Mouse (Mus musculus) forebrain, embryonic 15.5 days (tissue): ENCODE measurements around the gene Dazap1. TPM values are rescaled to one million over a fixed set of nuclear protein-coding genes. Genes with fewer than 3 reads are reported as not detected.

Experiments
- ATAC-seq: fragments of 200-750 bp; cut with Nextera tagmentation; replicated peaks from 2 replicates; pipeline ENCODE4 v1.8.0; 2017; ENCODE audit warnings: mild to moderate bottlenecking, moderate TSS enrichment, moderate library complexity
- H3K27ac ChIP-seq: fragments of 300-500 bp; sonication (generic); replicated peaks from 2 replicates; pipeline ENCODE4 v1.5.1; 2015; ENCODE audit warnings: mild to moderate bottlenecking, inconsistent platforms
- H3K27me3 ChIP-seq: fragments of 300-500 bp; sonication (generic); 2 replicates; pipeline ENCODE4 v1.6.1; 2015; ENCODE audit warnings: inconsistent platforms
- H3K36me3 ChIP-seq: fragments of 300-500 bp; sonication (generic); 2 replicates; pipeline ENCODE4 v1.6.1; 2015; ENCODE audit warnings: mild to moderate bottlenecking, inconsistent platforms
- H3K4me1 ChIP-seq: fragments of 300-500 bp; sonication (generic); 2 replicates; pipeline ENCODE4 v1.6.1; 2015; ENCODE audit warnings: inconsistent platforms
- H3K4me2 ChIP-seq: fragments of 300-500 bp; sonication (generic); replicated peaks from 2 replicates; pipeline ENCODE4 v1.6.1; 2015; ENCODE audit warnings: mild to moderate bottlenecking, inconsistent platforms
- H3K4me3 ChIP-seq: fragments of 300-500 bp; sonication (generic); 2 replicates; pipeline ENCODE4 v1.5.1; 2015; ENCODE audit warnings: mild to moderate bottlenecking, inconsistent platforms
- H3K9ac ChIP-seq: fragments of 300-500 bp; sonication (generic); replicated peaks from 2 replicates; pipeline ENCODE4 v1.6.1; 2015; ENCODE audit warnings: mild to moderate bottlenecking, inconsistent platforms
- H3K9me3 ChIP-seq: fragments of 300-500 bp; sonication (generic); 2 replicates; pipeline ENCODE4 v1.6.1; 2016; ENCODE audit warnings: inconsistent platforms
- WGBS: fragments of 180-500 bp; shearing (Covaris S2); methylation state at CpG from one replicate; pipeline ENCODE4 v1.1.7; 2015; ENCODE audit warnings: mixed read lengths; 5-methylcytosine and 5-hydroxymethylcytosine counted together
- polyA plus RNA-seq: library from polyadenylated mRNA; unstranded; fragments of >200 nt; fragmentation: Nextera tagmentation; extraction: Ambion mirVana; gene quantifications from 2 replicates; pipeline ENCODE4 v1.2.1, GENCODE M21; 2015

Dazap1 gene
- polyA plus RNA-seq, 1 experiment from 2014 or later, result 70.0 TPM

GRCm38 (mm10) chr10:80304862-80305261 lies 43.6 kb downstream of the Dazap1 start:
- H3K27ac ChIP-seq, result no peak overlapping the region
- H3K27me3 ChIP-seq, result no peaks in the 10 kb centered on the region
- peak overlapping the region; percentile 28; the same call in 1 of the 2 replicates for H3K4me2 ChIP-seq
- H3K36me3 ChIP-seq, result peaks cover 71% of the 10 kb centered on the region
- H3K4me1 ChIP-seq, result peaks cover 56% of the 10 kb centered on the region
- 0 out of 2 replicates have a peak overlapping the region, but pooled peaks have one; percentile 7 for H3K9ac ChIP-seq
- H3K4me3 ChIP-seq, result peak overlapping the region; percentile 8
- no peaks in the 10 kb centered on the region for H3K9me3 ChIP-seq
- 40% methylated on average over 25 of the region's 25 CpGs for WGBS
- no peak for ATAC-seq

GRCm38 (mm10) chr10:80311560-80311959 lies 50.3 kb downstream of the Dazap1 start:
- Histone ChIP-seq H3K27ac (no peak overlapping the region), H3K4me3 (no peak overlapping the region), H3K27me3 (no peaks in the 10 kb centered on the region), H3K9me3 (no peaks in the 10 kb centered on the region), H3K4me2 (no peak overlapping the region), H3K36me3 (peaks cover 98% of the 10 kb centered on the region), H3K9ac (no peak overlapping the region), H3K4me1 (peaks cover 26% of the 10 kb centered on the region)
- 93% methylated on average over 16 of the region's 16 CpGs for WGBS
- no peak for ATAC-seq

- no peak overlapping the region for H3K4me3 ChIP-seq
Measured at GRCm38 (mm10) chr10:80312586-80313504, 51.6 kb downstream of the Dazap1 start.

DNA sequence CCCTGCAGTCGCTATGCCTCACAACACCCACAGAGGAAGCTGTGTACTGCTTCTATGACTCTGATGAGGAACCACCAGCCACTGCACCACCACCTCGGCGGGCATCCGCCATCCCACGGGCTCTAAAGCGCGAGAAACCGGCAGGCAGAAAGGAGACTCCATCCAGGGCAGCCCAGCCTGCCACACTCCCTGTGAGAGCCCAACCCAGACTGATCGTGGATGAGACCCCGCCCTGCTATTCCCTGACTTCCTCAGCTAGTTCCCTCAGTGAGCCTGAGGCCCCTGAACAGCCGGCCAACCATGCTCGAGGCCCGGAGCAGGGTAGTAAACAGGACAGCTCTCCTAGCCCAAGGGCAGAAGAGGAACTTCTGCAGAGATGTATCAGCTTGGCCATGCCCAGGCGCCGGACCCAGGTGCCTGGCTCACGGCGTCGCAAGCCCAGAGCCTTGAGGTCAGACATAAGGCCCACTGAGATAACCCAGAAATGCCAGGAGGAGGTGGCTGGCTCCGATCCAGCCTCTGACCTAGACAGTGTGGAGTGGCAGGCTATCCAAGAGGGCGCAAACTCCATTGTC lies 52.4 kb downstream of the Dazap1 start:
- Histone ChIP-seq H3K9me3 (no peaks in the 10 kb centered on the region), H3K27me3 (no peaks in the 10 kb centered on the region), H3K9ac (no peak overlapping the region), H3K4me3 (no peak overlapping the region), H3K4me1 (peaks cover 43% of the 10 kb centered on the region), H3K27ac (no peak overlapping the region), H3K4me2 (no peak overlapping the region), H3K36me3 (peaks cover 97% of the 10 kb centered on the region)
- 71% methylated on average over 20 of the region's 20 CpGs for WGBS
- no peak for ATAC-seq

More at GRCm38 (mm10) chr10:80312586-80313504, 51.6 kb downstream of the Dazap1 start:
- no peak for ATAC-seq
- Histone ChIP-seq H3K27me3 (no peaks in the 10 kb centered on the region), H3K4me1 (peaks cover 38% of the 10 kb centered on the region), H3K36me3 (peaks cover 98% of the 10 kb centered on the region), H3K4me2 (no peak overlapping the region), H3K9me3 (no peaks in the 10 kb centered on the region), H3K27ac (no peak overlapping the region), H3K9ac (no peak overlapping the region)
- WGBS, result 72% methylated on average over 54 of the region's 54 CpGs

- H3K9me3 ChIP-seq, result no peaks in the 10 kb centered on the region
- no peaks in the 10 kb centered on the region for H3K27me3 ChIP-seq
- no peak overlapping the region for H3K27ac ChIP-seq
- peaks cover 89% of the 10 kb centered on the region for H3K36me3 ChIP-seq
- H3K4me1 ChIP-seq, result peaks cover 51% of the 10 kb centered on the region
- H3K9ac ChIP-seq, result no peak overlapping the region
- no peak for ATAC-seq
- no peak overlapping the region for H3K4me3 ChIP-seq
- 61% methylated on average over 16 of the region's 16 CpGs for WGBS
- no peak overlapping the region for H3K4me2 ChIP-seq
Measured at GRCm38 (mm10) chr10:80314494-80315001, 53.3 kb downstream of the Dazap1 start.

DNA sequence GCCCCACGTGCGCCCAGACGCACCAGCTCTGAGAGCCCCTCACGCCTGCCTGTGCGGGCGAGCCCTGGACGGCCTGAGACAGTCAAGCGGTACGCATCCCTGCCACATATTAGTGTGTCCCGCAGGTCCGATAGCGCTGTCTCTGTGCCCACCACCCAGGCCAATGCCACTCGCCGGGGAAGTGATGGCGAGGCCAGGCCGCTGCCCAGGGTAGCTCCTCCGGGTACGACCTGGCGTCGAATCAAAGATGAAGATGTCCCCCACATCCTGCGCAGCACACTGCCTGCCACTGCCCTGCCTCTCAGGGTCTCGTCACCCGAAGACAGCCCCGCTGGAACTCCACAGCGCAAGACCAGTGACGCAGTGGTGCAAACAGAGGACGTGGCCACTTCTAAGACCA lies 54.0 kb downstream of the Dazap1 start:
- Histone ChIP-seq H3K4me2 (no peak overlapping the region), H3K4me1 (peaks cover 57% of the 10 kb centered on the region), H3K9ac (no peak overlapping the region), H3K36me3 (peaks cover 83% of the 10 kb centered on the region), H3K27me3 (no peaks in the 10 kb centered on the region), H3K27ac (no peak overlapping the region), H3K4me3 (no peak overlapping the region), H3K9me3 (no peaks in the 10 kb centered on the region)
- no peak for ATAC-seq
- 62% methylated on average over 27 of the region's 27 CpGs for WGBS

DNA sequence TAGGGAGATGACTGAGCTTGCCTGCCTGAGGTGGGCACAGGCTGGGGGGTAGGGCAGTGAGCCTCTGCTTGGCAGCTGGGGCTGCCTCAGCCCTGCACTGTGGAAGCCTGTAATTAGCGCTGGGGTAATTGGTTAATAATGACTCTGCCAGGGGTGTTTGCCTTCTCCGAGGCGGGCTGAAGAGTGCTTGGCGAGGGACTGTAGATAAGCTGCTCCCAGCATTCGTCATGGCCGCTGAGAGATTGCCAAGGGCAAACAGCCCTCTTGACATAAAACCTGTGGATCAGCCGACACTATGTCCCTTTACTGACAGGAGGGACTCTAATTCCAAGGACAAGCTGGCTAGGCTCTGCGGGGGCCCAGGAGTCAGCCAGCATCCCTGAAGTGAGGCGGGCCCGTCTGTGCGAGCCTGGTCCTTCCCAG lies 55.1 kb downstream of the Dazap1 start:
- H3K27ac ChIP-seq, result peak overlapping the region; percentile 4; the same call in 1 of the 2 replicates
- H3K27me3 ChIP-seq, result no peaks in the 10 kb centered on the region
- 27% methylated on average over 11 of the region's 11 CpGs for WGBS
- H3K36me3 ChIP-seq, result peaks cover 73% of the 10 kb centered on the region
- no peaks in the 10 kb centered on the region for H3K9me3 ChIP-seq
- peaks cover 61% of the 10 kb centered on the region for H3K4me1 ChIP-seq
- H3K4me3 ChIP-seq, result no peak overlapping the region
- no peak overlapping the region for H3K4me2 ChIP-seq
- H3K9ac ChIP-seq, result no peak overlapping the region
- peak; percentile 17; the same call in 1 of the 2 replicates for ATAC-seq

DNA sequence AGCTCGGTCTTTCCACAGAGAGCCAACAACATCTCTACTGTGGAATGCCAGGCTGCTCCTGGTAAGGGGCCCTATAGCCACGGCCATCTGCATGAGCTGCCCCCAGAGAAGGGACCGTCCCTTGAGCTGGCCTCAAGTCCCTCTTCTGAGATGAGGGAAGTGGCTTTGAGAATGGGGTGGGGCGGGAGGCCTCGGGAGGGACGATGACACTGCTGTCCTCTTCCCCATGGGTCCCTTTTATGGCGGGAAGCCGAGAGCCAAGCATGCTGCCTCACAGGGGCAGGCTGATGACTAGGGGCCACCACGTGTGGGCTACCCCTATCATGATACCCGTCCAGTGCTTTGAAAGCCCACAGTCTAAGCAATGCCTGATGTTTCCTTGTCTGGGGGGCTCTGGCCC lies 55.7 kb downstream of the Dazap1 start:
- Histone ChIP-seq H3K27me3 (no peaks in the 10 kb centered on the region), H3K4me3 (no peak overlapping the region), H3K36me3 (peaks cover 66% of the 10 kb centered on the region), H3K27ac (peak overlapping the region; percentile 4; the same call in 1 of the 2 replicates), H3K4me1 (peaks cover 61% of the 10 kb centered on the region), H3K9me3 (no peaks in the 10 kb centered on the region), H3K9ac (no peak overlapping the region; the same call in 1 of the 2 replicates), H3K4me2 (no peak overlapping the region)
- WGBS, result 57% methylated on average over 10 of the region's 10 CpGs
- ATAC-seq, result no peak

DNA sequence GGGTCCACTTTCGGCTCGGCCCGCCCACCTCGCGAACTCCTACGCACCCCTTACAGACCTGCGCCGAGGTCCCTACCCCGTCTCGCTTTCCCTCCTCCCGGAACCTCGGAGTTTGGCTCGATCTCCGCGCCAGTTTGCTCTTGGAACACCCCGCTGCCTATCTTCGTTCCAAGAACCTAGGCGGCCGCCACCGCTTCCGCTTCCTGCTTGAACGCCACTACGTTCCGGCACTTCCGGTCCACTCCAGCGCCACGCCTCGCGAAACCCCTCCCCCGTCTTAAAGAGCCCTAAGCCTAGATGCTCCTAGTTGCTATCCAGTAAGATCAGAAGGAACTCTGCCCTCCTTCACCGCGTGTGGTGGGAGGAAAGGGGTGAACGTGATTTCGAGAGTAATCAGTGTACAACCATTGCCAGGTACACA lies 59.1 kb downstream of the Dazap1 start, which contains the start of gene 2310011J03Rik:
Gene 2310011J03Rik (minus strand): TSS at position 198 of the 421 bp plus-strand sequence.
- peak within 1 kb of the TSS; percentile 89 for H3K4me3 ChIP-seq
- ATAC-seq, result peak; percentile 69
- H3K27me3 ChIP-seq, result no peaks in the 10 kb centered on the region
- H3K36me3 ChIP-seq, result peaks cover 33% of the 10 kb centered on the region
- H3K4me2 ChIP-seq, result peak within 1 kb of the TSS; percentile 90
- no peaks in the 10 kb centered on the region for H3K9me3 ChIP-seq
- under 1% methylated on average over 34 of the region's 34 CpGs for WGBS
- H3K4me1 ChIP-seq, result peaks cover 63% of the 10 kb centered on the region
- H3K9ac ChIP-seq, result peak within 1 kb of the TSS; percentile 67
- peak within 1 kb of the TSS; percentile 73 for H3K27ac ChIP-seq

DNA sequence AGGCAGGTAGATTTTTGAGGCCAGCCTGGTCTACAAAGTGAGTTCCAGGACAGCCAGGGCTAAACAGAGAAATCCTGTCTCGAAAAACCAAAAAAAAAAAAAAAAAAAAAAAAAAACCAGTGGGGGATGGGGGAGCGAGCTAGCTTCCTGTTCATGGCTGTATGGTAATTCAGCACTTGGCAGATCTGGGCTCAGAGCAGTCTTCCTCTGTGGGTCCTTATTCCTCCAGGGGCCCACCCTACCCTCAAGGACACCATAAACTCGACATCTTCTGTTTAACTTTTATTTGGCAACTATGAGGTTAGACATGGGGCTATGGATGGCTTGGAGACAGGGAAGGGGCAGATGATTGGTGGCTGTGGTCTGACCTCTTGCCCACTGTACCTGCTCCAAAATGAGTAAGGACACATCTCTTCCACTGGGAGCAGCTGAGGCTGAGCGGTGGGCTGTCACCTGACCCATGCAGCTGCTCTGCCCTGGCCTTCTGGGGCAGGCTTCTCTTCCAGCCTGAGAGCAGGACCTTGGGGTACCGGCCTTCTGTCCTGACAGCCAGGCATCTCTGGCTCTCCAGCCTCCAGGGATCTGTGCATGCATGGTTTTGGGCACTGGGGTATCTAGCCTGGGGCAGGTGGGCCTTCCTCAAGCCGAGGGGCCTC lies 59.9 kb downstream of the Dazap1 start:
- H3K27me3 ChIP-seq, result no peaks in the 10 kb centered on the region
- no peak overlapping the region for H3K27ac ChIP-seq
- peaks cover 25% of the 10 kb centered on the region for H3K36me3 ChIP-seq
- H3K4me3 ChIP-seq, result no peak overlapping the region
- H3K9ac ChIP-seq, result no peak overlapping the region
- no peak for ATAC-seq
- H3K4me2 ChIP-seq, result no peak overlapping the region
- WGBS, result 87% methylated on average over 6 of the region's 6 CpGs
- peaks cover 55% of the 10 kb centered on the region for H3K4me1 ChIP-seq
- no peaks in the 10 kb centered on the region for H3K9me3 ChIP-seq

GRCm38 (mm10) chr10:80321670-80322581 lies 60.6 kb downstream of the Dazap1 start:
- H3K4me2 ChIP-seq, result no peak overlapping the region

More at GRCm38 (mm10) chr10:80321670-80322581, 60.6 kb downstream of the Dazap1 start:
- Histone ChIP-seq H3K9ac (no peak overlapping the region), H3K36me3 (peaks cover 17% of the 10 kb centered on the region), H3K4me3 (no peak overlapping the region), H3K9me3 (no peaks in the 10 kb centered on the region), H3K27me3 (no peaks in the 10 kb centered on the region), H3K4me1 (peaks cover 47% of the 10 kb centered on the region), H3K27ac (no peak overlapping the region)
- ATAC-seq, result no peak
- WGBS, result 92% methylated on average over 21 of the region's 21 CpGs
